Mouse (Mus musculus) heart, adult 2 months (tissue): ENCODE measurements around the gene Paox.

Experiments
- EP300 ChIP-seq: fragments of 200-500 bp; IDR thresholded peaks from 2 replicates; pipeline ENCODE4 v1.6.1; 2011; ENCODE audit warnings: low read depth, low read length, control low read depth; ENCODE audit not compliant: insufficient read depth
- POLR2A ChIP-seq: fragments of 200-500 bp; IDR thresholded peaks from 2 replicates; pipeline ENCODE4 v1.6.1; 2011; ENCODE audit warnings: mild to moderate bottlenecking, low read depth, low read length, control low read depth; ENCODE audit not compliant: insufficient read depth

- TF ChIP-seq POLR2A (no peak), EP300 (peak; percentile 54; the same call in 1 of the 2 replicates)
These were observed 25.8 kb downstream of the Paox start for GRCm38 (mm10) chr7:140141350-140141749.
